Mouse (Mus musculus) spleen, adult 2 months (tissue): ENCODE measurements at regions not wholly inside any gene's neighbourhood (a gene's known extent, or its start where the extent isn't known, plus 50 kb on each side); places are given as distances from the start of the nearest gene placed in this dataset.

Experiments used
- CTCF ChIP-seq: fragments of 200-500 bp; IDR thresholded peaks from 2 replicates; pipeline ENCODE4 v1.5.1; 2011; ENCODE audit warnings: mild to moderate bottlenecking, inconsistent platforms; ENCODE audit not compliant: insufficient read depth, insufficient read length, insufficient replicate concordance; ENCODE audit errors: extremely low read depth
- POLR2A ChIP-seq: fragments of 200-500 bp; IDR thresholded peaks from 2 replicates; pipeline ENCODE4 v1.6.1; 2011; ENCODE audit warnings: low read depth, low read length, inconsistent platforms

- TF ChIP-seq POLR2A (no peak), CTCF (no peak)
Observed at GRCm38 (mm10) chr17:14551610-14552009, 142.4 kb downstream of the Thbs2 start.
